Mouse (Mus musculus) embryonic fibroblast, embryonic 13.5 days (primary cell): ENCODE results near the gene Wnt2b.

Experiments
- CTCF ChIP-seq: IDR thresholded peaks from 2 replicates; pipeline ENCODE4 v1.5.1; 2011; ENCODE audit warnings: mild to moderate bottlenecking, control low read depth, low read length, moderate library complexity, borderline replicate concordance; ENCODE audit not compliant: insufficient read depth
- POLR2A ChIP-seq: IDR thresholded peaks from 2 replicates; pipeline ENCODE4 v1.6.1; 2011; ENCODE audit warnings: low read depth, mild to moderate bottlenecking, control low read depth, low read length, moderate library complexity

GRCm38 (mm10) chr3:104961066-104962059, at the start of gene Wnt2b:
- TF ChIP-seq POLR2A: no peak
- TF ChIP-seq CTCF: no peak
